Mouse (Mus musculus) ES-Bruce4 (cell line): Measurements from ENCODE around the gene Fbxl12. TPM values are rescaled to one million over a fixed set of nuclear protein-coding genes. Genes with fewer than 3 reads are reported as not detected.
A peak's percentile ranks its signal among the peaks of the same experiment; 100 is the strongest.

Experiments
- H3K27ac ChIP-seq: 2 replicates; pipeline ENCODE4 v1.5.1; 2012; ENCODE audit warnings: low read length, inconsistent platforms; ENCODE audit not compliant: insufficient read depth
- H3K27me3 ChIP-seq: 2 replicates; pipeline ENCODE4 v1.6.1; 2012; ENCODE audit warnings: mild to moderate bottlenecking, low read length, inconsistent platforms; ENCODE audit not compliant: control insufficient read depth, poor library complexity, insufficient read depth, severe bottlenecking
- H3K36me3 ChIP-seq: 2 replicates; pipeline ENCODE4 v1.6.1; 2012; ENCODE audit warnings: inconsistent platforms, mild to moderate bottlenecking, low read length, moderate library complexity; ENCODE audit not compliant: control insufficient read depth, poor library complexity, insufficient read depth, severe bottlenecking
- H3K4me1 ChIP-seq: one replicate; pipeline ENCODE4 v1.8.1; 2011; ENCODE audit warnings: low read length; ENCODE audit not compliant: control insufficient read depth, insufficient read depth
- H3K4me3 ChIP-seq: 2 replicates; pipeline ENCODE4 v1.5.1; 2011; ENCODE audit warnings: low read depth, mild to moderate bottlenecking, low read length
- H3K9ac ChIP-seq: 2 replicates; pipeline ENCODE4 v1.6.1; 2012; ENCODE audit warnings: low read depth, mild to moderate bottlenecking, inconsistent platforms; ENCODE audit not compliant: poor library complexity, severe bottlenecking
- H3K9me3 ChIP-seq: replicated peaks from 2 replicates; pipeline ENCODE4 v1.6.1; 2012; ENCODE audit warnings: mild to moderate bottlenecking, low read length, inconsistent platforms; ENCODE audit not compliant: control insufficient read depth, poor library complexity, insufficient read depth, severe bottlenecking
- CTCF ChIP-seq: IDR thresholded peaks from one replicate; pipeline ENCODE4 v1.8.1; 2011; ENCODE audit warnings: low read depth, low read length
- EP300 ChIP-seq: IDR thresholded peaks from 2 replicates; pipeline ENCODE4 v1.6.1; 2011; ENCODE audit warnings: low read depth, low read length; ENCODE audit not compliant: insufficient read depth
- POLR2A ChIP-seq: IDR thresholded peaks from one replicate; pipeline ENCODE4 v1.8.1; 2011; ENCODE audit warnings: low read length; ENCODE audit not compliant: insufficient read depth
- polyA plus RNA-seq: library from polyadenylated mRNA; stranded (reverse); fragments of >200 nt; gene quantifications from 2 replicates; pipeline ENCODE4 v1.2.4, GENCODE M21; 2011; ENCODE audit warnings: low read depth; ENCODE audit not compliant: missing spikeins, insufficient read depth, insufficient read length

Gene Fbxl12
- polyA plus RNA-seq, 1 experiment, result 19.6 TPM

GRCm38 (mm10) chr9:20682389-20682722 lies 37.8 kb upstream of the Fbxl12 start:
- Histone ChIP-seq H3K27ac (no peak overlapping the region), H3K9ac (no peak overlapping the region), H3K4me3 (no peak overlapping the region), H3K27me3 (no peaks in the 10 kb centered on the region), H3K9me3 (no peaks in the 10 kb centered on the region), H3K4me1 (no peaks in the 10 kb centered on the region), H3K36me3 (no peaks in the 10 kb centered on the region)
- TF ChIP-seq EP300, result no peak
- no peak for TF ChIP-seq CTCF
- TF ChIP-seq POLR2A, result no peak

GRCm38 (mm10) chr9:20681546-20682388 lies 37.2 kb upstream of the Fbxl12 start:
- Histone ChIP-seq H3K4me1 (no peaks in the 10 kb centered on the region), H3K9ac (no peak overlapping the region), H3K4me3 (no peak overlapping the region), H3K27me3 (no peaks in the 10 kb centered on the region), H3K9me3 (no peaks in the 10 kb centered on the region), H3K27ac (no peak overlapping the region), H3K36me3 (no peaks in the 10 kb centered on the region)
- TF ChIP-seq POLR2A, result no peak
- TF ChIP-seq EP300, result no peak
- TF ChIP-seq CTCF, result no peak

GRCm38 (mm10) chr9:20680378-20680958 lies 35.9 kb upstream of the Fbxl12 start:
- no peaks in the 10 kb centered on the region for H3K9me3 ChIP-seq
- no peak overlapping the region for H3K27ac ChIP-seq
- TF ChIP-seq CTCF (no peak), POLR2A (no peak), EP300 (no peak)
- no peaks in the 10 kb centered on the region for H3K27me3 ChIP-seq
- H3K36me3 ChIP-seq, result no peaks in the 10 kb centered on the region
- no peak overlapping the region for H3K4me3 ChIP-seq
- no peaks in the 10 kb centered on the region for H3K4me1 ChIP-seq
- no peak overlapping the region for H3K9ac ChIP-seq

GRCm38 (mm10) chr9:20677892-20678291 lies 33.3 kb upstream of the Fbxl12 start:
- Histone ChIP-seq H3K36me3 (no peaks in the 10 kb centered on the region), H3K9me3 (no peaks in the 10 kb centered on the region), H3K27ac (no peak overlapping the region), H3K9ac (no peak overlapping the region), H3K4me3 (no peak overlapping the region), H3K4me1 (no peaks in the 10 kb centered on the region), H3K27me3 (no peaks in the 10 kb centered on the region)
- TF ChIP-seq CTCF, result no peak
- no peak for TF ChIP-seq EP300
- TF ChIP-seq POLR2A, result no peak

- Histone ChIP-seq H3K27ac (no peak overlapping the region), H3K27me3 (no peaks in the 10 kb centered on the region), H3K4me3 (peak overlapping the region; percentile 19), H3K4me1 (peaks cover 2% of the 10 kb centered on the region), H3K9ac (no peak overlapping the region), H3K9me3 (no peaks in the 10 kb centered on the region), H3K36me3 (no peaks in the 10 kb centered on the region)
- TF ChIP-seq POLR2A (no peak), EP300 (no peak), CTCF (no peak)
These were observed 27.5 kb upstream of the Fbxl12 start for GRCm38 (mm10) chr9:20672047-20672446.

- Histone ChIP-seq H3K27ac (no peak overlapping the region), H3K4me3 (no peak overlapping the region), H3K27me3 (no peaks in the 10 kb centered on the region), H3K9ac (no peak overlapping the region), H3K36me3 (peaks cover 8% of the 10 kb centered on the region), H3K4me1 (peaks cover 7% of the 10 kb centered on the region), H3K9me3 (no peaks in the 10 kb centered on the region)
- TF ChIP-seq POLR2A (no peak), CTCF (no peak), EP300 (no peak)
These were observed 23.5 kb upstream of the Fbxl12 start for GRCm38 (mm10) chr9:20668065-20668464.
